10 mouse cellular contexts compared by ENCODE assay signal in genomic region chrX:96455149-96455548, GRCm38 (mm10). TPM values are rescaled to one million over a fixed set of nuclear protein-coding genes. Genes with fewer than 3 reads are reported as not detected.
DNase-seq lines count a peak whose midpoint lies in the region; ATAC-seq and TF ChIP-seq lines count a peak whose summit lies in the region.
"Had no signal": no experiment of that assay in that cellular context is flagged by ENCODE, and none has a peak within 500 bp of the region (broad histone marks: within the 10 kb centered on the region; RNA-seq: fewer than 3 reads in every experiment).

TSS of gene Heph (plus strand) at chrX:96455359.

- H3K27me3 ChIP-seq in kidney, embryonic 14.5 days (ENCODE audit: control insufficient read depth, insufficient read depth, low read length): no peaks in the 10 kb centered on the region
- H3K27me3 ChIP-seq in small intestine, adult 2 months (ENCODE audit: control insufficient read depth, insufficient read depth, low read length): no peaks in the 10 kb centered on the region

- no peak for TF ChIP-seq POLR2A in small intestine, adult 2 months (IDR thresholded peaks at IDR 0.05; ENCODE audit: low read depth, low read length)

- no peaks in the 10 kb centered on the region for H3K36me3 ChIP-seq in kidney, embryonic 14.5 days (ENCODE audit: control insufficient read depth, insufficient read depth, low read length)
- H3K36me3 ChIP-seq in small intestine, adult 2 months (ENCODE audit: control insufficient read depth, insufficient read depth, low read length): peaks cover 2% of the 10 kb centered on the region; the same call in 1 of the 2 replicates

- 61% methylated on average over 2 of the region's 2 CpGs for WGBS in kidney, embryonic 14.5 days
- 38% methylated on average over 2 of the region's 2 CpGs for WGBS in small intestine, adult 2 months

- no peak within 1 kb of the TSS for H3K27ac ChIP-seq in kidney, embryonic 14.5 days (ENCODE audit: low read depth, low read length)
- peak within 1 kb of the TSS; percentile 94 for H3K27ac ChIP-seq in small intestine, adult 2 months (ENCODE audit: insufficient read depth, low read depth, low read length)

- H3K4me1 ChIP-seq in kidney, embryonic 14.5 days (ENCODE audit: control insufficient read depth, insufficient read depth, low read length): no peaks in the 10 kb centered on the region
- no peaks in the 10 kb centered on the region for H3K4me1 ChIP-seq in small intestine, adult 2 months (ENCODE audit: control insufficient read depth, insufficient read depth, insufficient read length, low read length)

- H3K4me3 ChIP-seq in kidney, embryonic 14.5 days (ENCODE audit: low read length): peak within 1 kb of the TSS; percentile 41
- H3K4me3 ChIP-seq in small intestine, adult 2 months (ENCODE audit: low read depth, low read length): peak within 1 kb of the TSS; percentile 66

- DNase-seq in kidney, adult 8-10 months: no peak
- DNase-seq in heart, postnatal 10 days: no peak
- peak; percentile 3 to 5 for DNase-seq in kidney, postnatal 4 days
- no peak for DNase-seq in gastrocnemius, postnatal 36 days
- no peak for DNase-seq in spleen, postnatal 14 days (ENCODE audit: low spot score in 2 of 2)
- DNase-seq: cerebellum, adult 9-10 months; layer of hippocampus, adult 9-11 months had no signal

- H3K9me3 ChIP-seq in kidney, embryonic 14.5 days (ENCODE audit: control insufficient read depth, low read length): no peaks in the 10 kb centered on the region

- peak; percentile 60; the same call in 1 of the 2 replicates for ATAC-seq in kidney, embryonic 14.5 days (ENCODE audit: low FRiP score, low TSS enrichment)
- ATAC-seq in activated CD4-positive, CD25-positive, alpha-beta regulatory T cell, adult 4 months: no peak

- intact Hi-C loops in heart, postnatal 10 days (cut with DNase I): no loop called here
- intact Hi-C loops in gastrocnemius, postnatal 36 days (cut with DNase I): no loop called here

- H3K9ac ChIP-seq in kidney, embryonic 14.5 days (ENCODE audit: low read depth, low read length): peak within 1 kb of the TSS; percentile 50; the same call in 1 of the 2 replicates

- peak within 1 kb of the TSS; percentile 38 for H3K4me2 ChIP-seq in kidney, embryonic 14.5 days (replicated peaks; ENCODE audit: low read depth, low read length)

- no peak for TF ChIP-seq CTCF in small intestine, adult 2 months (IDR thresholded peaks at IDR 0.05; ENCODE audit: extremely low read depth, insufficient read length, insufficient replicate concordance, low read depth, low read length)

RNA-seq across cellular contexts. Expression of gene Heph, which starts in this region (rescaled TPM):
- polyA plus RNA-seq in kidney, embryonic 14.5 days (2014; fragmentation: Nextera tagmentation; extraction: Ambion mirVana): 10.9 and 24.5 TPM in 2 replicates
- 10 to 100 TPM; 11.9 to 13.2 TPM for total RNA-seq in heart, postnatal 10 days (2021)
- 16.4 and 27.1 TPM in 2 replicates for polyA plus RNA-seq in small intestine, adult 2 months (2012; rRNA removed)
- under 1 TPM; 0.46 to 0.79 TPM for total RNA-seq in gastrocnemius, postnatal 36 days (2021)
- not detected for polyA plus RNA-seq in activated CD4-positive, CD25-positive, alpha-beta regulatory T cell, adult 4 months (2017; shearing (Covaris generic))

Comparison
In these comparisons a context has a peak if more than half of its experiments do, and no peak if none do; other contexts are left out.
1. RNA of gene Heph (total RNA-seq): 11.9 to 13.2 TPM in heart, postnatal 10 days; 0.46 to 0.79 TPM in gastrocnemius, postnatal 36 days; every median in the first group is over 4 times any median in the second.
2. RNA of gene Heph (polyA plus RNA-seq): 16.4 to 27.1 TPM in small intestine, adult 2 months and 10.9 to 24.5 TPM in kidney, embryonic 14.5 days; not detected in activated CD4-positive, CD25-positive, alpha-beta regulatory T cell, adult 4 months; every median in the first group is over 10 times any median in the second.
3. DNase-seq: peak in kidney, postnatal 4 days (2 of 2); none in kidney, adult 8-10 months (0 of 2), heart, postnatal 10 days (0 of 2), gastrocnemius, postnatal 36 days (0 of 2) and spleen, postnatal 14 days (0 of 2).